Mouse (Mus musculus) gastrocnemius, adult 18-20 months (tissue): Measurements from ENCODE around the gene Klhl22. TPM values are rescaled to one million over a fixed set of nuclear protein-coding genes. Genes with fewer than 3 reads are reported as not detected.
A peak's percentile ranks its signal among the peaks of the same experiment; 100 is the strongest.

Source experiments
- DNase-seq: peaks from one replicate; pipeline ENCODE4 v3.0.0; 2021; ENCODE audit warnings: low spot score
- total RNA-seq, 2 experiments: library from RNA; stranded (reverse); gene quantifications; 2 replicates each; pipeline ENCODE4 v1.2.3; 2021

The Klhl22 gene
- total RNA-seq, 2 experiments from 2014 or later = 21.8 to 23.4 TPM

DNA sequence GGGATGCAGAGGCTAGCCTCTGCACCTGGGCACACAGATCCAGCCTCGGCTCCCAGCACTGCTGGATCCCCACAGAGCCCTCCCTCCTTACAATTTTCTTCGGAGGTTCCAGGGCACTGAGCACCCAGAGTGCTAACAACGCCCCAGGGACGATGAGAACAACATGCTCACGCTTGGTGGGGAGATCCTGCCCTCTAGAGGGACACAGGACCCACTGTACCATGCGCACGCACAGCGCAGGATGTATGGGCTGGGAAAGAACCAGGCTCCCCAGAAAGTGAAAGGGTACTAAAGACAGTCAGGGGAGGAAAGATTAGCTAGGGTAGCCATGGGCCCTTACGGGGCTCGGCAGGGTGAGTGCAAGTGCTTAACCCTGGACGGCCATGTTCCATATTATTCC, 72.4 kb downstream of the Klhl22 start:
- DNase-seq = no peak

- DNase-seq = no peak
Observed at GRCm38 (mm10) chr16:17832821-17833220, 73.4 kb downstream of the Klhl22 start, which contains the start of gene B830017H08Rik. TSS of gene B830017H08Rik (plus strand) at chr16:17833121.

- no peak for DNase-seq
Observed at GRCm38 (mm10) chr16:17833321-17833680, 73.9 kb downstream of the Klhl22 start.

DNA sequence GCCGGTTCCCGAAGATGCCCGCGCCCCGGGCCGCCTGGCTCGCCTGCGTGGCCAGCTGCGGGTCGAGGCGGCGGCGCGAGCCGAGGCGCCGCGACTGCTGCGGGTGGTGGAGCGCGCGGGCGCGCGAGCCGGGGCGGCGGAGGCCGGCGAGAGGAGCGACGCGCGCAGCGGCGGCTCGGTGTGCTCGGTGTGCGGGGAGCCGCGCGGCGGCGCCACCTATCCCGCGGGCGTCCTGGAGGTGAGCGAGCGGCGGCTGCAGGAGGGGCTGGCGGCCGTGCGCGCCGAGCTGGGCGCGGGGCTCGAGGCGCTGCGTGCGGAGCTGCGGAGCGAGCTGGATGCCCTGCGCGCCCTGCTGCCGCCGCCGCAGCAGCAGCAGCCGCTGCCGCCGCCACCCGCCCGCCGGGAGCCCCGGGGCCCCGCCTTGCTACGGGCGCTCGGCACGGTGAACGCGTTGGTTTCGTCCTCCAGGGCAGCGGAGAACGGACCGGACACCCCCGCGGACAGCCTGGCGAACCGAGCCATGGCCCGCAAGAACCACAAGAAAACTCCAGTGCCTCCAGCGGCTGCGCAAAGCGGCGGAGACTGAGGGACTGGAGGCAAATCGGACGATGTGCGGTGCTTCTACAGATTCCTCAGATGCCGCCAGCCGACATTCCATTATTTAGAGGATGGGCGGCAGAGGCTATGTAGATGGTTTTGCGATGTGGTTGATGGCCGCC, 74.4 kb downstream of the Klhl22 start:
- DNase-seq = no peak

- DNase-seq = no peak
Observed at GRCm38 (mm10) chr16:17834543-17834942, 75.1 kb downstream of the Klhl22 start.

DNA sequence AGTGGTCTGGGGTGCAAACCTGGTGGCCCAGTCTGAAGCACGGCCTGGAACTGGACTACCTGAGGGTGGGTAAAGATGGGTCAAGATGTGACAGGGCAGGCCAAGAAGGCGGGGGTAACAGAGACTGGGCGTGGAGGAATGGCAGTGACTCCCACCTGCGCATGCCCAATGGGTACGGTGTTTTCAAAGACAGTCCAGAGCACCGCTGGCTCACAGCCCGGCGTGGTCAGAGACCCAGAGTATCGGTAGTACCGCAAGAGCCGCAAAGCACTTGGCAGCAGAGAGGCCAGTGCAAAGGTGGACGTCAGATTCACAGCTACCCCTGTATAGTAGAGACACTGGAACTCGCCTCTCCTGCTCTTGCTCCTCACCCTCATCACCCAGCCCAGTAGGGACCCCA, 76.1 kb downstream of the Klhl22 start:
- no peak for DNase-seq

DNA sequence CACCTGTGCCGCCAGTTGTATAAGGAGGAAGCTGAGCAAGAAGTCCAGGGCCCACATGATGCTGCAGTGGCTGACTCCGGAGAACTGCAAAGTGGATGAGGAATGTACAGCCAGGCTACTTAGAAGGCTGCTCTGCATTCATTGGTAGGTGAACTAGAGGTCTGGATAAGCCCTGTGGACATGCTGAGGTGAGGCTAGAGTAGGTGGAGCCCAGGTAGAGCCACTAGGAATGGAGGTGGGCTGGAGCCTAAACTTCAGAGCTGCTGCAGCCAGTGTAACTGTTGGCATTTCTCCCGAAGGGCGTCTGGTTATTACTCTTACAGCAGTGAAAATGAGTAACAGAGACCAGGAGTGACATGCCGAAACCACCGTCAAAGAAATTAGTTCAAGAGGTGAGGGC, 78.6 kb downstream of the Klhl22 start, which contains the start of gene Car15:
Car15 (minus strand) TSS at position 314 of the 400 bp plus-strand sequence.
- no peak for DNase-seq

DNA sequence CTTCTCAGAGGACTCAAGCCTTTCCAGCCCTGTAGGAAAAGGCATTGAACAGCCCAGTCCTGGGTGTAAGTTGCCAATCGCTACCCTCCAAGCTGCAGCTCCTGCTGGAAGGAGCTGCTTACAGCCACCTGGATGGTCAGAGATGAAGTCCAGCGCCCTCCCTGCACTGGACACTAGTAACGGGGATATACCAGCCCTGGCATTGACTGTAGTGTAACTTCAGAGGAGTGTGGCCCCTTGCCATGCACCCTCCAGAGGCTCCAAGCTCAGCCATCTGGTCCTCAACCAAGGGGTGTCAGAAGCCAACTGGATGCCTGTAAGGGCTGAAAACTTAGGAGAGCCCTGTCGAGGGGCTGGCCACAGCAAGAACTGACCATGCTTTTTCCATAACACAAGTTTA, 80.6 kb downstream of the Klhl22 start:
- peak; percentile 74 for DNase-seq

DNA sequence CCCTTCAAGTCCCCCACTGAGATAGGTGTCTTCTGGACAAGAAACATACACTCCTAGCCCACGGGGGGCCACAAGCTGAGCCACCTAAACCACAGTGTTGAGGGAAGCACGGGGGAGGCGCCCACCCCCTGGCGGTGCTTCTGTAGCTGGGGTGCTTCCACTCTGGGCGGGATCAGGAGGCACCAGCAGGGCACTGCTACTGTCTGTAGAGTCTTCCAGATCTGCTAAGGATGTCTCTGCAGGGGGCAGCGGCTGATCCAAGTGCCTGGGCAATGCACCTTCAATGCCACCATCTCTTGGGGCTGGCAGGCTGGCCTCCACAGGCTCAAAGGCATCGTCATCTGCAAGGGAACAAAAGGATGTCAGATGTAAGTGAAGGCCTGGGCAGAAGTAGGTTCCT, 83.0 kb downstream of the Klhl22 start:
- DNase-seq = no peak

Other genes with a start within 250 kb of the Klhl22 start
- 10 to 100 TPM; 15.3 to 17.1 TPM for gene Thap7, start 228.5 kb upstream of the Klhl22 start, total RNA-seq
- gene Lrrc74b, start 198.4 kb upstream of the Klhl22 start, total RNA-seq = 1 to 10 TPM; 1.7 to 2.4 TPM
- 10 to 100 TPM in 1 of 2 experiments, 1 to 10 TPM in 1; 8.7 to 11.8 TPM for gene P2rx6, start 197.7 kb upstream of the Klhl22 start, total RNA-seq
- under 1 TPM in 1 of 2 experiments, not detected in 1; 0.39 TPM for gene Slc7a4, start 176.4 kb upstream of the Klhl22 start, total RNA-seq
- 10 to 100 TPM; 10.4 to 14.3 TPM for gene Smpd4, start 140.3 kb upstream of the Klhl22 start, total RNA-seq
- gene Ccdc74a, start 113.1 kb upstream of the Klhl22 start, total RNA-seq = under 1 TPM; 0.33 to 0.48 TPM
- 10 to 100 TPM; 17.5 to 20.1 TPM for gene Med15, start 26.7 kb upstream of the Klhl22 start, total RNA-seq
- gene Scarf2, start 37.7 kb downstream of the Klhl22 start, total RNA-seq = 1 to 10 TPM; 2.6 to 4.0 TPM
- not detected for gene B830017H08Rik, start 73.5 kb downstream of the Klhl22 start, total RNA-seq
- gene Car15, start 78.7 kb downstream of the Klhl22 start, total RNA-seq = 1 to 10 TPM in 1 of 2 experiments, under 1 TPM in 1; 0.87 to 1.2 TPM
- gene Gm20518, start 132.1 kb downstream of the Klhl22 start, total RNA-seq = under 1 TPM; 0.05 to 0.09 TPM
- under 1 TPM in 1 of 2 experiments, not detected in 1; 0.07 TPM for gene Tssk1, start 134.6 kb downstream of the Klhl22 start, total RNA-seq
- 10 to 100 TPM; 20.3 to 21.4 TPM for gene Dgcr2, start 138.9 kb downstream of the Klhl22 start, total RNA-seq
- gene Tssk2, start 139.0 kb downstream of the Klhl22 start, total RNA-seq = not detected
- 1 to 10 TPM; 5.7 to 6.0 TPM for gene Ess2, start 151.7 kb downstream of the Klhl22 start, total RNA-seq
- not detected for gene Gsc2, start 155.4 kb downstream of the Klhl22 start, total RNA-seq
- 1 to 10 TPM; 3.2 to 4.7 TPM for gene Slc25a1, start 168.6 kb downstream of the Klhl22 start, total RNA-seq
- not detected for gene Vpreb2, start 220.8 kb downstream of the Klhl22 start, total RNA-seq